Mouse (Mus musculus): ENCODE data around the gene Tmem200b. TPM values are rescaled to one million over a fixed set of nuclear protein-coding genes. Genes with fewer than 3 reads are reported as not detected.

The Tmem200b gene
- total RNA-seq, 2 experiments from 2014 or later: not detected

GRCm38 (mm10) chr4:131940846-131941245 is 19.3 kb downstream of the Tmem200b start:
- no peak for ATAC-seq (replicated peaks; ENCODE audit: low FRiP score, poor library complexity, severe bottlenecking)

GRCm38 (mm10) chr4:131947848-131948247 is 26.3 kb downstream of the Tmem200b start:
- no peak for ATAC-seq (replicated peaks; ENCODE audit: low FRiP score, poor library complexity, severe bottlenecking)

GRCm38 (mm10) chr4:131949903-131950302 is 28.3 kb downstream of the Tmem200b start:
- no peak for ATAC-seq (replicated peaks; ENCODE audit: low FRiP score, poor library complexity, severe bottlenecking)

GRCm38 (mm10) chr4:131950657-131951056 is 29.1 kb downstream of the Tmem200b start:
- no peak for ATAC-seq (replicated peaks; ENCODE audit: low FRiP score, poor library complexity, severe bottlenecking)

GRCm38 (mm10) chr4:131957161-131957560 is 35.6 kb downstream of the Tmem200b start:
- no peak for ATAC-seq (replicated peaks; ENCODE audit: low FRiP score, poor library complexity, severe bottlenecking)

GRCm38 (mm10) chr4:131968873-131969272 is 47.3 kb downstream of the Tmem200b start:
- no peak for ATAC-seq (replicated peaks; ENCODE audit: low FRiP score, poor library complexity, severe bottlenecking)

GRCm38 (mm10) chr4:131970244-131970853 is 48.8 kb downstream of the Tmem200b start:
- ATAC-seq (replicated peaks; ENCODE audit: low FRiP score, poor library complexity, severe bottlenecking): no peak

Other genes with a start within 250 kb of the Tmem200b start
- gene Ptpru, start 83.5 kb upstream of the Tmem200b start, total RNA-seq (2015; ENCODE audit: low replicate concordance): 0.19 and 5.9 TPM in 2 replicates
- 0.56 and 3.2 TPM in 2 replicates for gene Ptpru, start 83.5 kb upstream of the Tmem200b start, total RNA-seq (2017; ENCODE audit: low replicate concordance)
- gene Mecr, start 78.3 kb upstream of the Tmem200b start, total RNA-seq (2015; ENCODE audit: low replicate concordance): 6.7 and 11.1 TPM in 2 replicates
- 6.4 and 10.3 TPM in 2 replicates for gene Mecr, start 78.3 kb upstream of the Tmem200b start, total RNA-seq (2017; ENCODE audit: low replicate concordance)
- 20.9 and 23.6 TPM in 2 replicates for gene Srsf4, start 48.2 kb upstream of the Tmem200b start, total RNA-seq (2015; ENCODE audit: low replicate concordance)
- gene Srsf4, start 48.2 kb upstream of the Tmem200b start, total RNA-seq (2017; ENCODE audit: low replicate concordance): 45.2 and 61.6 TPM in 2 replicates
- gene Gm10300, start 152.9 kb downstream of the Tmem200b start, total RNA-seq (2015; ENCODE audit: low replicate concordance): 2.7 TPM in 1 of 2 replicates, not detected in the other
- 3.7 and 3.9 TPM in 2 replicates for gene Gm10300, start 152.9 kb downstream of the Tmem200b start, total RNA-seq (2017; ENCODE audit: low replicate concordance)
- 1,733 and 1,940 TPM in 2 replicates for gene Epb41, start 153.6 kb downstream of the Tmem200b start, total RNA-seq (2015; ENCODE audit: low replicate concordance)
- 3,282 and 3,570 TPM in 2 replicates for gene Epb41, start 153.6 kb downstream of the Tmem200b start, total RNA-seq (2017; ENCODE audit: low replicate concordance)
- not detected in 2 replicates for gene Oprd1, start 222.7 kb downstream of the Tmem200b start, total RNA-seq (2015; ENCODE audit: low replicate concordance)
- 0.09 and 0.14 TPM in 2 replicates for gene Oprd1, start 222.7 kb downstream of the Tmem200b start, total RNA-seq (2017; ENCODE audit: low replicate concordance)